Mouse (Mus musculus) ovary, adult 10 weeks (tissue): ENCODE results near the gene Prss27. TPM values are rescaled to one million over a fixed set of nuclear protein-coding genes. Genes with fewer than 3 reads are reported as not detected.

Experiments used
- polyA plus RNA-seq: library from polyadenylated mRNA; stranded (reverse); fragments of 350-450 nt; fragmentation: Illumina TruSeq; extraction: RNeasy Lipid Tissue Mini Kit (QIAGEN cat#74804); gene quantifications from one replicate; pipeline ENCODE4 v1.2.3, GENCODE M21; 2014

Prss27 gene
- polyA plus RNA-seq: not detected

GRCm38 (mm10) chr17:24037844-24038243 lies at the start of gene Prss27:
Gene Prss27, plus strand, starts transcription at chr17:24038144.

GRCm38 (mm10) chr17:23997901-23998300 lies 40.0 kb upstream of the Prss27 start, which contains the start of gene Prss22:
Gene Prss22, minus strand, starts transcription at chr17:23998100.

DNA sequence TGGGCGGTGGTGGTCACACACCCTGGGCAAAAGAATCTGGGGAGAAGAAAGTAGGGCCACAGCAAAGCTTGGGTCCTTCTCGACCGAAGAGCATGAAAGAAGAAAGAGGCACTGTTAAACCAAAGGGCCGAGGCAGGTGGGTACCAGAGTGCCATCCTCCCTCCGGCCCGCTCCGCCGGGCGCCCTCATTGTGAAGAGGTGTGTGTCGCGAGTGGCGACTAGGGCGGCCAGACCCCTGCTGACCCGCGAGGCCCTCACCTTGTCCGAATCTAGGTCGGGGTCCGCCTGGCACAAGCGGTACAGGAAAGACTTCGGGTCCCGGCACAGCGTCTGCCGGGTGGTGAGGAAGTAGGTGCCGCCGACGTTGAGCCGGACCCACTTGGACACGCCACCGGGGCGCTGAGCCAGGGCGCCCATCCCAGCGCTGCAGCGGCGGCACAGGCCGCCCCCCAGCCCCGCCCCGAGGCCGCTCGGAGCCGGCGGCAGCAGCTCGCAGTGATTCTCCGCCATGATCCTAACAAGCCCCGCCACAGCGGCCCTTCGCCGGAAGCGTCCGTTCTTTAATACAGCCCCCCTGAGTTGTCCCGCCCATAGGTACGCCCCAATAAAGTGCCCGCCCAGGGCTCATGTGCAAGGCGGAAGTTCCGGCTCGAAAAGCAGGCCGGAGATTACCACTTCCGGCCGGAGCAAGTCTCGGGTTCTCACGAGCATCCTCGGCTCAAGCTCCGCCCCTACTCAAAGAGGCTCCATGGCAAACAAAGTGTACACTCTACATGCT lies 35.2 kb downstream of the Prss27 start, which contains the start of gene Kctd5:
Gene Kctd5, minus strand, starts transcription at position 567 of the 778 bp plus-strand sequence.

Other genes with a start within 250 kb of the Prss27 start
- 111 TPM for gene Srrm2, start 247.6 kb upstream of the Prss27 start, polyA plus RNA-seq
- gene Elob, start 209.0 kb upstream of the Prss27 start, polyA plus RNA-seq: 18.7 TPM
- not detected for gene Prss33, start 202.1 kb upstream of the Prss27 start, polyA plus RNA-seq
- not detected for gene Prss32, start 194.3 kb upstream of the Prss27 start, polyA plus RNA-seq
- not detected for gene Prss41, start 194.0 kb upstream of the Prss27 start, polyA plus RNA-seq
- gene Prss21, start 170.1 kb upstream of the Prss27 start, polyA plus RNA-seq: not detected
- gene Dcpp1, start 157.3 kb upstream of the Prss27 start, polyA plus RNA-seq: 1.3 TPM
- not detected for gene Dcpp2, start 157.3 kb upstream of the Prss27 start, polyA plus RNA-seq
- gene Dcpp3, start 120.7 kb upstream of the Prss27 start, polyA plus RNA-seq: 4.1 TPM
- not detected for gene Sbp, start 96.5 kb upstream of the Prss27 start, polyA plus RNA-seq
- not detected for gene Sbpl, start 82.9 kb upstream of the Prss27 start, polyA plus RNA-seq
- gene Prss30, start 57.6 kb upstream of the Prss27 start, polyA plus RNA-seq: 0.43 TPM
- gene Prss22, start 40.0 kb upstream of the Prss27 start, polyA plus RNA-seq: not detected
- gene Kctd5, start 35.3 kb downstream of the Prss27 start, polyA plus RNA-seq: 64.0 TPM
- 52.1 TPM for gene Pdpk1, start 112.8 kb downstream of the Prss27 start, polyA plus RNA-seq
- gene Amdhd2, start 125.6 kb downstream of the Prss27 start, polyA plus RNA-seq: not detected
- gene Atp6v0c, start 131.6 kb downstream of the Prss27 start, polyA plus RNA-seq: 42.9 TPM
- 18.2 TPM for gene Tbc1d24, start 167.4 kb downstream of the Prss27 start, polyA plus RNA-seq
- 0.48 TPM for gene Ntn3, start 171.4 kb downstream of the Prss27 start, polyA plus RNA-seq
- gene Tedc2, start 182.7 kb downstream of the Prss27 start, polyA plus RNA-seq: 4.7 TPM
- gene Ccnf, start 213.3 kb downstream of the Prss27 start, polyA plus RNA-seq: 5.2 TPM